Mouse (Mus musculus) B cell, adult 67 days (primary cell): ENCODE results near the gene Lap3. TPM values are rescaled to one million over a fixed set of nuclear protein-coding genes. Genes with fewer than 3 reads are reported as not detected.

Experiments
- total RNA-seq, 2 experiments: library from RNA; stranded (reverse); gene quantifications; 4 replicates each; pipeline ENCODE4 v1.2.4; 2023

Gene Lap3
- 10 to 100 TPM; 16.7 to 24.8 TPM for total RNA-seq

DNA sequence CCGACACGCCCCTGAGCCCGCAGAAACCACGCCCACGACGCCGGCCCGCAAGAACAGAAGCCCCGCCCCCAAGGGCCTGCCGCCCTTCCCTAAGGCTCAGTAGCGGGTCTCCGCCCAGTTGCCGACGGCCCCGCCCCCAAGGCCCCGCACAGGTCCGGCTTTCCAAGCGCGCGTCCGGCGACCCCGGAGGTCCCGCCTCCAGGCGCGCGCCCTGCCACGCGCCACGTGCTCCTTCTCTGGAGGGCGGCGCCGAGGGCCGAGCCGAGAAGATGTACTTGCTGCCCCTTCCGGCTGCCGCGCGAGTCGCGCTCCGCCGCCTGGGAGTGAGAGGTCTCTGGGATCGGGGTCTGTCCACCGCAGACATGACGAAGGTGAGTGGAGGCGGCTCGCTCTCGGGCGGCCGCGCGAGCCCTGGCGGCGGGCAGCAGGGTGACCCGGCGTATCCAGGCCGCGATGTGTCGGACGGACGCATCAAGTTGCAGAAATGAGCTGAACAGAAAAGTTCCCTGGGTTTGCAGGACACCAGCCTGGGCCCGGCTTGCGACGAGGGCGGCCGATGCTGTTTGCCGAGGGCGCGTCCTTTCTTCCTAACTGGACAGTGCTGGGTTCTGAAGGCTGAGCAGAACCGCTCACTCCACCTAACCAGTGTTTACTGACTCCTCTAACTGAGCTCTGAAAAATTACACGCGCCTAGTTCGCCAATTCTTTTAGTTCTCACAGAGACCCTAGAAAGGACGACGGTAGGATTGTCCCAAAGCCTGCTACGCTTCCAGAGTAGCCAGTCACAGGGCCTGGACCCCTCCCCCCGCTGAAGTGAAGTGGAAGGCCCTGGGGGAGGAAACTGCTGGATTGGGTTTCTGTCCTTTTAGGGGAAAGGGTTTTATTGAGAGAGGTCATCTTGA is at the start of gene Lap3:
TSS of gene Lap3 (plus strand) at position 184 of the 902 bp plus-strand sequence.

DNA sequence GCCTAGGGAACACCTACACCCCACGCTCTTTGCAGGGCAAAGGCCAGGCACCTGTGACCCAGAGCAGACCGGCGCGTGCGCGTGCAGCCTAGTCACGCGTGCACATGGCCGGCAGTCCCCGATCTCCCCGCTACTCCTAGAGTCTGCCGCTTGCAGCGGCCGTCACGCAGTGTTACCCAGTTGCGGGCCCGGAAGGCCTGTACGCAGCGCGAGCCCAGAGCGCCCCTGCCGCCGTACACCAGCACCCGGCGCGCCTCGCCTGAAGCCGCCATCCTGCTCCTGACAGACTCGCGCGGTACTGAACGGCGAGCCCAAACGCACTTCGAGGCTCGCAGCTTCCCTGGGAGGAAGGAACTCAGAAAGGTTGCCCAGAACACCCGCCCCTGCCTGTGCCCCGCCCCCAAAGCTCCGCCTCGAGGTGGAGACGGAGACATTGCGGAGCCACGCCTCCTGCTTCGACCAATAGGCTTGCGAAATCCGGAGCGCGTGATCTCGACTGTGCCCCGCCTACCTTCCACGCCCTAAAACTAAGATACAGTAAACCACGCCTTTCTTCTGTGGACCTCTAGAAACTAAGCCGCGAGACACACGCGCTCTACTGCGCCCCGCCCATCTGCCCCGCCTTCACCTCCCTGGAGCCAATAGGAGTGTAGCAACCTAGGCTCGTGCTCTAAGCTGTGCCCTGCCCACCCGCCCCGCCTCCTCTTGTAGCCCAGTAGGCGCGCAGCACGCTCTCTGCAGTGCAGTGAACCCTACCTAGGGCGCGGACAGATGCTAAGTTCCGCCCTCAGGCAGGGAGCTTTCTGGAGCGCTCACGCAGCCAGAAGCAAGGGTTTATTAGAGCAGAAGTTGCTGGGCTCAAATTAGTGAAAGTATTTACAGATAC is 43.1 kb upstream of the Lap3 start, which contains the start of gene Qdpr:
TSS of gene Qdpr (minus strand) at position 406 of the 886 bp plus-strand sequence.

DNA sequence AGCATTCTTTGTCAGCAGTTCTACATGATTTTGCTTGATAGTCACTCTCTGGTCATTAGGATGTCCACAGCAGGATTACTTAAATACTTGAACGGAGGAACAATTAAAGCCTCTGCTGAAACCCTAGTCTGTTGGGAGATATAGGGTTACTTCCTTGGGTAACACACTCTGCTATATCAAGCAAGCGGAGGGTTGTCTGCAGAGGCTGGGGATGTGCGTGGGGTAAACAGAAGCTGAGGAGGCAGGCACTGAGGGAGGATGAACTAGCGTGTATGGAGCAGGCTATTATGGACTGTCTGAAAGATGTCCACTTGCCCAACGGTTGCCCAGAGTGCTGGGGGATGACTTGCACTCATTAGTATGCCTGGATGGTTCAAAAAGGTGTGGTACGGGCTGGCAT is 39.7 kb upstream of the Lap3 start, which contains the start of gene Clrn2:
TSS of gene Clrn2 (plus strand) at position 301 of the 400 bp plus-strand sequence.

DNA sequence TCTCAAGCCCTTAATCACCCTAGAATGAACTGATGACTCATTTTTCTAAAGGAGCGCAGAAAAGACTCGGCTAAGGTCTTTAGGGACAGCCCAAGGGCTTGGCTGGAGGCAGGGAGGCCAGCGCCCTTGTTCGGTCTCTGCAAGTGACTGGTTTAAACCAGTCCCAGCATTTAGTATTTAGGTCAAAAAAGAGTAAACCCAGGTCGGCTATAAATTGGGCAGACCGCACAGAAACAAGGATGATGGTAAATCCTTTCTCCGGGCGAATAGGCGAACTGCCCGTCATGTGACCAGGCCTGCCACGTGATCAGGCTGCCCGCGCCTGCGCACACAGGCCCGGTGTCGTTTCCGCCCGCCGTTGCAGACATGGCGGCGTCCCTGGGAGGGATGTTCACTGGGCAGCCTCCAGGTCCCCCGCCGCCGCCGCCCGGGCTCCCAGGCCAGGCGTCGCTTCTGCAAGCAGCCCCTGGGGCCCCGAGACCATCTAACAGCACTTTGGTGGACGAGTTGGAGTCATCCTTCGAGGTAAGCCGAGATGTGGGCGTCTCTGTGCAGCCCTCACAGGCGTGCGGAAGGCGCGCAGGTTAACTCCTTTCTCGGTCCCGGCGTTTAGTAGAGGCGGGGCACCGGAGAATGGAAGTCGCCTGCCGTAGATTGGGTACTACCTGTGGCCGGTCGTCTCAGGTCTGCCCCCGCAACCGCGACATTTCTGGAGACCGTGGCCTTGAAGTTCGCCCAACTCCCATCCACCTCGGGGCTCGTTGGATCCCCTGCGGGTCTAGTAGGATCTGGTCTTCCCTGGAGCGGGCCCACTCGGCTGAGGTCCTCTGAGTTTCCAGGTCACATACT is 27.0 kb downstream of the Lap3 start, which contains the start of gene Med28:
TSS of gene Med28 (plus strand) at position 270 of the 849 bp plus-strand sequence.

Other genes with a start within 250 kb of the Lap3 start
- gene Qdpr, start 43.1 kb upstream of the Lap3 start, total RNA-seq = 10 to 100 TPM; 30.0 to 37.5 TPM
- gene Clrn2, start 39.6 kb upstream of the Lap3 start, total RNA-seq = not detected
- gene Med28, start 26.9 kb downstream of the Lap3 start, total RNA-seq = 100 to 1,000 TPM in 1 of 2 experiments, 10 to 100 TPM in 1; 90.2 to 111 TPM
- gene Fam184b, start 146.2 kb downstream of the Lap3 start, total RNA-seq = not detected
- gene Ncapg, start 176.5 kb downstream of the Lap3 start, total RNA-seq = 1 to 10 TPM; 1.3 to 2.3 TPM